Mouse (Mus musculus) testis, adult 2 months (tissue): Measurements from ENCODE around the gene Gna15.

Experiments
- CTCF ChIP-seq: fragments of 200-500 bp; IDR thresholded peaks from 2 replicates; pipeline ENCODE4 v1.5.1; 2012; ENCODE audit warnings: low read depth, mild to moderate bottlenecking, inconsistent platforms, low read length, moderate library complexity; ENCODE audit not compliant: control insufficient read depth, insufficient read depth, insufficient replicate concordance
- POLR2A ChIP-seq: fragments of 200-500 bp; IDR thresholded peaks from 2 replicates; pipeline ENCODE4 v1.6.1; 2012; ENCODE audit warnings: low read depth, mild to moderate bottlenecking, inconsistent platforms, low read length, moderate library complexity; ENCODE audit not compliant: control insufficient read depth

- TF ChIP-seq CTCF (no peak), POLR2A (no peak)
Measured at GRCm38 (mm10) chr10:81523142-81523541, 883 bp downstream of the Gna15 start.
